Mouse (Mus musculus): ENCODE measurements at regions not wholly inside any gene's neighbourhood (a gene's known extent, or its start where the extent isn't known, plus 50 kb on each side); places are given as distances from the start of the nearest gene placed in this dataset.

- TF ChIP-seq POLR2A (IDR thresholded peaks at IDR 0.05; ENCODE audit: borderline replicate concordance, extremely low read depth, low read depth, low read length) (no peak), CTCF (IDR thresholded peaks at IDR 0.05; ENCODE audit: insufficient read depth, low read length) (no peak)
Measured at GRCm38 (mm10) chr2:171593884-171594283, 449.4 kb downstream of the Cbln4 start.

All from lung, adult 2 months (tissue).